Mouse (Mus musculus): ENCODE results near the gene Zfp945.
A peak's percentile ranks its signal among the peaks of the same experiment; 100 is the strongest.

GRCm38 (mm10) chr17:22799707-22800106, 67.2 kb downstream of the Zfp945 start:
- TF ChIP-seq USF2 (IDR thresholded peaks at IDR 0.05; ENCODE audit: borderline replicate concordance in 1 of 2, insufficient read depth in 1 of 2, low read depth in 1 of 2, low read length in 2 of 2) (no peak), CTCF (IDR thresholded peaks at IDR 0.05 in 2 of 3, conservative IDR thresholded peaks at IDR 0.05 in 1 of 3; ENCODE audit: control insufficient read depth in 1 of 3, insufficient read depth in 1 of 3, low read depth in 2 of 3, low read length in 3 of 3, poor library complexity in 1 of 3, severe bottlenecking in 1 of 3) (peak in 2 of 3 experiments; percentile 5 to 48; a peak in 2 of 6 replicates), GATA1 (IDR thresholded peaks at IDR 0.05; ENCODE audit: low read depth, low read length) (no peak), TCF12 (IDR thresholded peaks at IDR 0.05; ENCODE audit: low read depth, low read length) (no peak), RAD21 (IDR thresholded peaks at IDR 0.05; ENCODE audit: low read depth, low read length) (peak; percentile 35)
